Mouse (Mus musculus) bone marrow, adult 2 months (tissue): ENCODE measurements around the gene Sbno1.

Experiments
- CTCF ChIP-seq: fragments of 200-500 bp; IDR thresholded peaks from 2 replicates; pipeline ENCODE4 v1.5.1; 2011; ENCODE audit warnings: low read length, control low read depth; ENCODE audit not compliant: control insufficient read depth, insufficient read depth
- POLR2A ChIP-seq: fragments of 200-500 bp; IDR thresholded peaks from 2 replicates; pipeline ENCODE4 v1.6.1; 2011; ENCODE audit warnings: low read depth, mild to moderate bottlenecking, control low read depth, low read length, borderline replicate concordance; ENCODE audit not compliant: control insufficient read depth

GRCm38 (mm10) chr5:124438229-124438628, 12.4 kb upstream of the Sbno1 start:
- TF ChIP-seq POLR2A: no peak
- TF ChIP-seq CTCF: peak; percentile 78
